Mouse (Mus musculus) lung, adult 2 months (tissue): Measurements from ENCODE around the gene 1810065E05Rik. TPM values are rescaled to one million over a fixed set of nuclear protein-coding genes. Genes with fewer than 3 reads are reported as not detected.

ENCODE experiments used
- DNase-seq: peaks from one replicate; pipeline ENCODE4 v3.0.0; 2022
- H3K4me1 ChIP-seq: fragments of 200-500 bp; 2 replicates; pipeline ENCODE4 v1.6.1; 2011; ENCODE audit warnings: low read length; ENCODE audit not compliant: control insufficient read depth, insufficient read depth
- H3K4me3 ChIP-seq: fragments of 200-500 bp; replicated peaks from 2 replicates; pipeline ENCODE3; 2011; ENCODE audit warnings: low read depth, mild to moderate bottlenecking, control low read depth, low read length; ENCODE audit errors: extremely low read depth
- CTCF ChIP-seq: fragments of 200-500 bp; IDR thresholded peaks from 2 replicates; pipeline ENCODE4 v1.5.1; 2011; ENCODE audit warnings: mild to moderate bottlenecking, low read length, control low read depth; ENCODE audit not compliant: insufficient read depth
- POLR2A ChIP-seq: fragments of 200-500 bp; IDR thresholded peaks from 2 replicates; pipeline ENCODE4 v1.6.1; 2011; ENCODE audit warnings: low read depth, mild to moderate bottlenecking, control low read depth, low read length, borderline replicate concordance; ENCODE audit errors: extremely low read depth
- WGBS: fragments of 180-500 bp; shearing (Covaris S2); methylation state at CpG from one replicate; pipeline ENCODE4 v1.1.7; 2018; 5-methylcytosine and 5-hydroxymethylcytosine counted together
- polyA plus RNA-seq: library from polyadenylated mRNA; depleted of rRNA; stranded (reverse); fragments of >200 nt; gene quantifications from 2 replicates; pipeline ENCODE4 v1.2.3, GENCODE M21; 2012; rRNA removed

Gene 1810065E05Rik
- polyA plus RNA-seq: 1.7 TPM in 1 of 2 replicates, not detected in the other

DNA sequence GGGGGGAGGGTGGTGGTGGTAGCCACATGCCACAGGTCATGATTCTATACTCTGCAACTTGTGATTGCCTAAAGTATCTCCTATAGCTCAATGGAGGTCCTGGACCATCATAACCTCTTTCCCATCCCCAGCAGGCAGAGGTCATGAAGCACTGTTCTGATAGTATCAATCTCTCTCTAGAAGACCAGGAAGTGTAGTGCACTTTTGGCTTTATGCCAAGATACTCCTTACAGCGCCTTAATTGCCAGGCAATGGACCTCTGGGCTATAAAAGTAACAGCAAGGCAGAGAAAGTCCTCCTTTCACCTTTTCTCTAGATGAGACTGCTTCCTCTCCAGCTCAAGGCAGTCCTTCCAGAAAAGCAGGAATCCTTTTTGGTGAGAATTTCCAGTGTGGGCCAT is at the start of gene 1810065E05Rik:
TSS of gene 1810065E05Rik (plus strand) at position 297 of the 400 bp plus-strand sequence.
- no peak for DNase-seq
- H3K4me3 ChIP-seq: no peak within 1 kb of the TSS
- WGBS: 27% methylated on average over 1 of the region's 1 CpGs
- TF ChIP-seq POLR2A: no peak
- TF ChIP-seq CTCF: no peak
- no peaks in the 10 kb centered on the region for H3K4me1 ChIP-seq

DNA sequence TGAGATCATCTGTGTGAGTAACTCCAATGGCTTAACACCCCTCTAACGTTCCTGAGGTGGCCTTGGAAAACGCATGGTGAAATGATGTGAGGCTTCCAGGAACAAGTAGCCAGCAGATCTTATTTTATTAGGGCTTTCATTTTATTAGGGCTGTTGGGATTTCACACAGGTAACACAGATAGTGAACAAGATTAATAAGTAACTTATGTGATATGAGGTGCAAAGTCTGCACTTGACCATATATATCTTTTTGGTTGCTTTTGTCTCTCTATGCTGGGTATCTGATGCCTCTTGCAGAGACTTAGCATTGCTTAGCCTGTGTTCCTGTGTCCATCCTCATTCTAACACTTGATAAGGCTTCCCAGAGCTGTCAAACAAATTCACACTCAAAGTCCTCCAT is 43.6 kb upstream of the 1810065E05Rik start:
- Histone ChIP-seq H3K4me3 (no peak overlapping the region), H3K4me1 (no peaks in the 10 kb centered on the region)
- no peak for DNase-seq
- WGBS: 54% methylated on average over 2 of the region's 2 CpGs
- TF ChIP-seq CTCF: no peak
- no peak for TF ChIP-seq POLR2A

DNA sequence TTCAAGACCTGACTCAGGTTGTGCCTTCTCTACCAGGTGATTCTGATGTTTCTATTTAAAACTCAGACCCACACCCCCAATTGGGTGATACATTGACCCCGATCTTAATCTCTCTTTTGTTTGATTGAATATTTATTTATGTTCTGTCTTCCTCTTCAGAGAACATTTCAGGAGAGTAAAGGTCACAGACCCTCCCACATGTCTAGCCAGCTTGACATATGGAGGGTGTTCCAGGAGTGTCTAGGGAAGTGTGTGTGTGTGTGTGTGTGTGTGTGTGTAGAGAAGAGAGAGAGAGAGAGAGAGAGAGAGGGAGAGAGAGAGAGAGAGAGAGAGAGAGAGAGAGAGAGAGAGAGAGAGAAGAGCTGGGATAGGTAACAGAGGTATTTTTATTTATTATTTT is 43.2 kb upstream of the 1810065E05Rik start:
- WGBS: 18% methylated on average over 1 of the region's 1 CpGs
- DNase-seq: no peak
- Histone ChIP-seq H3K4me3 (no peak overlapping the region), H3K4me1 (no peaks in the 10 kb centered on the region)
- TF ChIP-seq CTCF (no peak), POLR2A (no peak)

DNA sequence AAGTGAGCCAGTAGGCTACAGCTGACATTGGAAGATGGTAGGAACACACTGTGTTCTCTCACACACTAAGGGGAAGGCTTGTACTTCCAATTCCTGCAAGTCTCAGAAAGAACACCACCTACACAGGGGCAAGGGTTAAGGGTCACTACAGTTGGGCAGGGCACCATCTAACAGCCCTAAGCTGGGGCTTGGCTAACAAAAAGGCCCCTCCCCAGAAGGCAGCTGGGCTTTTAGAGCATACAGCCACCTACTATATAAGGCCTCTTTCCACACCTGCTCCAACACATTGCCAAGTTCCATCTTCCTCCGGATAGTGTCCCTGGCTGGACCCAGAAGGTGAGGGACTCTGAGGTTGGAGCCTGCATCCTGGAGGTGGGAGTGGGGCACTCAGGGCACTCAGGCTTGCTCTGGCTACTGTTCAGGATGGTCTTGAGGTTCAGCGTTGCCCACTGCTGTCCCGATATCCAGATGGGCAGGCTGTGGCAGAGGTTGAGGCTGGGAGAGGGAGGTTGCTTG is 42.1 kb upstream of the 1810065E05Rik start, which contains the start of gene Lypd8:
TSS of gene Lypd8 (plus strand) at position 281 of the 516 bp plus-strand sequence.
- DNase-seq: no peak
- no peak within 1 kb of the TSS for H3K4me3 ChIP-seq
- TF ChIP-seq CTCF (no peak), POLR2A (no peak)
- 92% methylated on average over 3 of the region's 3 CpGs for WGBS
- no peaks in the 10 kb centered on the region for H3K4me1 ChIP-seq

DNA sequence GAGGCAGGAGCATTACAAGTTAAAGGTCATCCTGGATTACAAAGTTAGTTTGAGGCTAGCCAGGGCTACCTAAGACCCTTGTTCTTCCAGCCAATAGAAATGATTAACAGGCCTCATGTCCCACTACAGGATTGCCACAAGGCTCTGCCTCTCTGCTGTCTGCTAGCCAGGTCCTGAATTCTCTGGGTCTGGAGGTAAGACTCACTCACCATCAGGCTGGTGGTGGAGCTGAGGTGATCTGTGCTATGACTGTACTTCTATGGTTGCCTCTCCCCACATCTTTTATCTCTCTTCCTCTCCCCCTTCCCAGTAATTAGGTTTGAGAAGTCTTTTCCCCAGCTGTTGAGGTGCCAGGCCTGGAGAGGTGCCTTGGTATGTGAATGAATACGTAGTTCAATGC is 41.4 kb upstream of the 1810065E05Rik start:
- no peak overlapping the region for H3K4me3 ChIP-seq
- WGBS: 68% methylated on average over 1 of the region's 1 CpGs
- no peak for DNase-seq

DNA sequence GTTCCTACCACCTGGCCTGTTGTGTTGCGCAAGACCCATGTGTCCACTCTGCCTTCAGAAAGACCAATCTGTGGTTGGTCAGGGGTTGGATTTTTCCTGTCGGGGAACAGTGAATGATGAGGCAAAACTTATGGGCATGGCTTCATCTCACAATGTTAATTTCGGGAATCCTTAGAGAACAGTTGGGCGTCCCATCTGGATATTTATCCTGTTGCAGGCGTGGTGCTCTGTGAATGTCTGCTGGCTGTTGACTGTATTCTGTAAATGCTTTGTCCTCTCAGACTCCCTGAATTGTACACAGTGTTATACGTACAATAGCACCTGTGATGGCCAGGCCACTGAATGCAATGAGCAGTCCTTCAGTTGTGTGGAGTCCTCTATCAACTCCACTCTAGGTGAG is 38.4 kb upstream of the 1810065E05Rik start:
- H3K4me3 ChIP-seq: no peak overlapping the region
- TF ChIP-seq CTCF (no peak), POLR2A (no peak)
- H3K4me1 ChIP-seq: no peaks in the 10 kb centered on the region
- WGBS: 88% methylated on average over 6 of the region's 6 CpGs
- DNase-seq: no peak

More for the DNA sequence above, 41.4 kb upstream of the 1810065E05Rik start:
- TF ChIP-seq POLR2A: no peak
- TF ChIP-seq CTCF: no peak
- no peaks in the 10 kb centered on the region for H3K4me1 ChIP-seq

DNA sequence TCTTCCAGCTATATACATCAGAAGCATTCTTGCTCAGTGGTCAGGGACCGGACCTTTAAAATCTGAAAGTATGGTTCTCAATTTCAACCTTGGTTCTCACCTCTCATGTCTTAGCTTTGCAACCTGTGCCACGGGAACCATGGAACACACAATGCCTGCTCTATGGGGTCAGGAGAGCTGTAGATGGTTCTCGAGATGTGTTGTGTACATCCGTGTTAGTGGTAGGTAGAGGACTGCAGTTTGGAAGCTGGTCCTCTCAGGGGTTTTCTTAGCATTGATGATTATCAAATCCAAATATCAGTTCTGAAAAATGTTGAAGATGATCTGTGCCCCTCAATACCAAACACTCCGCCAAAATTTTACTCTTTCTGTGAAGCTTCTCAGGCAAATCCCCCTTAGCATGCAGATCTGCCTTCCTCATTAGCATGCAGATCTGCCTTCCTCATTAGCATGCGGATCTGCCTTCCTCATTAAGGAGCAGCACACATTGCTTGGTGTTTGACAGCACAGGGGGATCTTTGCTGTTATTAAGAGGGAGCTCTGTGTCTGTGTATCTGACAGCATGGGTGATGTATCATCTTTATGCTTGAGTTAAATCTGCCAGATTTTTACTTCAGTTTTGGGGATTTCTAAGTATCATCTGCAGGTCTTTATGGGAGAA is 20.8 kb upstream of the 1810065E05Rik start:
- no peak for TF ChIP-seq CTCF
- TF ChIP-seq POLR2A: no peak

DNA sequence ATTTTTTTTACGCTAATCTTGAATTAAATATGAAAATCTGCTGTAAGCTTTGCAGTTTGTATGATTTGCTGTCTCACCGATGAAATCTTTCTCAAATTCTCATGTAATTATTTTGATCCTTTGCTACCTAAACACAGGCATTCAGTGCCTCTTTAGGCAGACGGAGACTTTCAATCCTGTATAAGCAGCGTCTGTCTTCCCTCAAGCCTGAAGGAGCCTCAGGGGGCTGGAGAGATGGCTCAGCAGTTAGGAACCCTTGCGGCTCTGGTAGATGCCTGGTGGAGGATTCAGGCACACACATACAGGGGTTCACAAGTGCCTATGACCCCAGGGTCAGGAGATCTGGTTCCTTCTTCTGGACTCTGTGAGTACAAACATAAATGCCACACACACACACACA is 20.3 kb upstream of the 1810065E05Rik start:
- Histone ChIP-seq H3K4me1 (no peaks in the 10 kb centered on the region), H3K4me3 (no peak overlapping the region)
- no peak for DNase-seq
- TF ChIP-seq CTCF (no peak), POLR2A (no peak)
- 58% methylated on average over 5 of the region's 5 CpGs for WGBS

More for the DNA sequence above, 20.8 kb upstream of the 1810065E05Rik start:
- Histone ChIP-seq H3K4me3 (no peak overlapping the region), H3K4me1 (no peaks in the 10 kb centered on the region)
- 60% methylated on average over 6 of the region's 6 CpGs for WGBS
- no peak for DNase-seq

DNA sequence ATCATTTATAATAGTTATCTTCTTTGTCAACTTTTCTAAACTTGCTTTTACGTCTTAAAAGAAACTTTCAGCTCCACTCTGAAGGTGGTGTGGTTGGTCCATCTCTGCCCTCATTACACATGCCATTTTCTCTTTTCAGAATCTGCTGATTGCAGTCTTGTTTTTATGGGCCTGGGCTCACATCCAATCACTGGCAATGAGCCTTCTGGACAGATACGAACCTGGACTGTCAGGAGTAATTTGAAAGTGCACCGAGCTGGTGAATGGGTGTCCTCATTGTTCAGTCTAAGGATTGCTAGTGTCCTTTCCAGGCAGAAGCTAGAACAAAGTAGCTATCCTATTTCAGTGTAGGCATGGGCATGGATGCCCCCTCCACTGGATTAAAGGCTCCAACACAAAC is 12.8 kb upstream of the 1810065E05Rik start:
- Histone ChIP-seq H3K4me3 (no peak overlapping the region), H3K4me1 (no peaks in the 10 kb centered on the region)
- no peak for DNase-seq
- TF ChIP-seq POLR2A (no peak), CTCF (no peak)
- 59% methylated on average over 3 of the region's 3 CpGs for WGBS

DNA sequence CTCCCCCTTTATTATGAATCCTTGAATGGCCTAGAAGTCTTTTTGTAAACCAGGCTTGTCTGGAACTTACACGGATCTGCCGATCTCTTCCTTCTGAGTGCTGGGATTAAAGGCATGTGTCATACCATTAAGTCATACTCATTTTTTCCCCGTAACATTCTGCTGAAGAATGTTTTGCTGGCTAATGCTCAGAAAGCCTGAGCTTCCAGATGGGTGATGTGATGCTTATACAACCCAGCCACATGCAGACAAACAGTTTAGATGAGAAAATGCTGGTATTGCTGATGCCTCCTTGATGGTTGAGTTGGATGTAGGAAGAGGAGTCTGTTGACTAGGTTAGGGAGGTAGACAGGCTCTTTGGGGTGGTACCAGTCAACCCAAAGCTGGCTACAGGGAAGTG is 2.6 kb upstream of the 1810065E05Rik start:
- no peak for DNase-seq
- 65% methylated on average over 3 of the region's 3 CpGs for WGBS
- no peak overlapping the region for H3K4me3 ChIP-seq
- no peaks in the 10 kb centered on the region for H3K4me1 ChIP-seq
- TF ChIP-seq POLR2A (no peak), CTCF (no peak)
